Mouse (Mus musculus) megakaryocyte, embryonic 14.5 days (primary cell): ENCODE measurements around the gene Ccdc122. TPM values are rescaled to one million over a fixed set of nuclear protein-coding genes. Genes with fewer than 3 reads are reported as not detected.
"Not testable (repeated sequence)": the region's sequence is repeated elsewhere in the genome, so short reads cannot be mapped to it uniquely, and the experiment has no call there.

Experiments used
- H3K27me3 ChIP-seq: replicated peaks from 2 replicates; pipeline ENCODE3; 2012; ENCODE audit warnings: inconsistent platforms
- H3K36me3 ChIP-seq: replicated peaks from 2 replicates; pipeline ENCODE3; 2012; ENCODE audit warnings: low read length, inconsistent platforms, mixed read lengths
- H3K4me1 ChIP-seq: 2 replicates; pipeline ENCODE4 v1.6.1; 2012; ENCODE audit warnings: inconsistent platforms
- H3K4me3 ChIP-seq: replicated peaks from 2 replicates; pipeline ENCODE3; 2012; ENCODE audit warnings: moderate library complexity, mild to moderate bottlenecking, inconsistent platforms
- H3K9me3 ChIP-seq: 2 replicates; pipeline ENCODE4 v1.6.1; 2012; ENCODE audit warnings: inconsistent platforms
- FLI1 ChIP-seq: IDR thresholded peaks from 2 replicates; pipeline ENCODE4 v1.6.1; 2012; ENCODE audit warnings: low read length, inconsistent platforms, mixed read lengths
- GATA1 ChIP-seq: IDR thresholded peaks from 3 replicates; pipeline ENCODE4 v1.6.1; 2012; ENCODE audit warnings: mixed read lengths, low read length, inconsistent platforms, borderline replicate concordance
- polyA plus RNA-seq: library from polyadenylated mRNA; stranded (reverse); fragments of >175 nt; gene quantifications from 2 replicates; pipeline ENCODE4 v1.2.3, GENCODE M21; 2012; ENCODE audit warnings: low replicate concordance; ENCODE audit not compliant: insufficient read depth

The Ccdc122 gene
- polyA plus RNA-seq, 1 experiment: 1.2 TPM

DNA sequence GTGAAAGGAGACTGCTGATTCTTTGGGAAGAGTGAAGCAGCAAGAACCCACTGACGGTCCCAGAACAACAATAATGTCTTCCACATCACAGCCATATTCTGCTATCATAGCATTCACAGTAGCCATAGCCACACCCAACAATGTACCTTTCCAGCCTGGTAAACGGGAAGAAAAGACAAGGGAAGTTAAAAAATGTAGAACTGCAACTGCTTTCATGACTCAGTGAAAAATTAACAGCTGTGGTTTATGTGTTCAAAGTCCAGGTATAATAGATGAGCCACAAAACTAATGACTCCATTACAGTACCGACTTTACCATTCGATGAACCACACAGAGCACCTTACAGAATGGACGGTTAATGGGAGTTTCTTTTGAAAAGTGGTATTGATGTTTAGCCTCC lies 5.8 kb upstream of the Ccdc122 start:
- Histone ChIP-seq H3K27me3 (peaks cover 2% of the 10 kb centered on the region), H3K4me1 (peaks cover 16% of the 10 kb centered on the region), H3K9me3 (no peaks in the 10 kb centered on the region), H3K36me3 (no peaks in the 10 kb centered on the region), H3K4me3 (no peak overlapping the region)
- no peak for TF ChIP-seq FLI1
- no peak for TF ChIP-seq GATA1

GRCm38 (mm10) chr14:77032433-77032832 lies 4.1 kb upstream of the Ccdc122 start:
- Histone ChIP-seq H3K4me3 (no peak overlapping the region), H3K4me1 (peaks cover 27% of the 10 kb centered on the region), H3K9me3 (no peaks in the 10 kb centered on the region), H3K36me3 (no peaks in the 10 kb centered on the region), H3K27me3 (peaks cover 6% of the 10 kb centered on the region)
- TF ChIP-seq GATA1: no peak
- TF ChIP-seq FLI1: no peak

DNA sequence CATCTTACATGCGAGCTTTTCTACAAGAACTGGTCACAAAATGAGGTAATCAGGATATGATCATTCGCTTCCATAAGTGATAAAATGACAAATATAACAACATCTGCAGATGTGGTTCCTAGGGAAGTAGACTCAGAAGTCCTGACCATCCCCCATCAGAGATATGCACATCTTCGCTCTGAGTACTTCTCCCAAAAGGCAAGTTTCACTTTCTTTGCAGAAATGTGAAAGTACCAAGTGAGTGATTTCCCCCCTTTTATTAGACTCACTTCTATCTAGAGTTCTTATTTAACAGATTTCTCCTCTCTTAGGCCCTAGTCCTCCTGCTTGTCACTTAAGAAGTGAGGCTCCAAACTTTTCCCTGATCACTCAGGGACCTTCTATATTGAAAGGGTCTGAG lies 3.2 kb upstream of the Ccdc122 start:
- no peaks in the 10 kb centered on the region for H3K9me3 ChIP-seq
- H3K27me3 ChIP-seq: peaks cover 6% of the 10 kb centered on the region
- no peaks in the 10 kb centered on the region for H3K36me3 ChIP-seq
- TF ChIP-seq FLI1: no peak
- TF ChIP-seq GATA1: no peak
- H3K4me3 ChIP-seq: no peak overlapping the region
- H3K4me1 ChIP-seq: peaks cover 34% of the 10 kb centered on the region

DNA sequence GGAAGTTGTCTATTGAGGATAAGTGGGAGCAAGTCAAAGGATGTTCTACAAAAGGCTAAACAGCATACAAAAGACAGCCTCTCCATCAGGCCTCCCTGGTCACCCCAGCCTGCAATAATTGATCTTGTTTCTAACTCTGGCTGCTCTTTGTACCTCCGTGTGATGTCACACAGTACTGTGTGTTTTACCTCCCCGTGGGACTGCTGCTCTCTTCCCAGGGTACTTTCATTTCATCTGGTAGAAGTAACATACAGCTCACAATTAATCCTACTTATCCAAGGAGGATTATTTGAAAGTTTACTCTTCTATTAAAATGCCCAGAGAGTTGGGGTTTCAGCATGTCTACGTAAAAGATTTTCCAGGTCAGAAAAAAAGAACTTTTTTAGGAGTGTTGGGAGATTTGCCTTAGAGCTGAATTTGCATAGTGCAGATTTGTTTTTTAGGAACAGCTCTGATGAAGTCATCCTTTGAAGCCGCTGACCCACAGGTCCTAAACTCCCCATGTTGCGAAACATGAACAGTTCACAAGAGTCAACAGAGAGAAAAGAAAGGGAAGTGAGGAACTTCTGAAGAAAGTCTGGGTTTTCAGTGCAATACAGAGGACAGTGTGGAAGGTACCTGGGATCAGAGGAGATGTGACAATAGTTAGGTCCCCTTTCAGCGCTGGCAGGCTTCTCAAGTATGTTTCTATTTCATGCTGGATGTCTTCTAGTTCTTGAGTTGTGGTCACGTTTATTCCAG lies 2.2 kb upstream of the Ccdc122 start:
- Histone ChIP-seq H3K4me1 (peaks cover 32% of the 10 kb centered on the region), H3K27me3 (peaks cover 6% of the 10 kb centered on the region), H3K36me3 (no peaks in the 10 kb centered on the region), H3K9me3 (no peaks in the 10 kb centered on the region), H3K4me3 (peak overlapping the region; percentile 18)
- TF ChIP-seq FLI1 (no peak), GATA1 (no peak)

DNA sequence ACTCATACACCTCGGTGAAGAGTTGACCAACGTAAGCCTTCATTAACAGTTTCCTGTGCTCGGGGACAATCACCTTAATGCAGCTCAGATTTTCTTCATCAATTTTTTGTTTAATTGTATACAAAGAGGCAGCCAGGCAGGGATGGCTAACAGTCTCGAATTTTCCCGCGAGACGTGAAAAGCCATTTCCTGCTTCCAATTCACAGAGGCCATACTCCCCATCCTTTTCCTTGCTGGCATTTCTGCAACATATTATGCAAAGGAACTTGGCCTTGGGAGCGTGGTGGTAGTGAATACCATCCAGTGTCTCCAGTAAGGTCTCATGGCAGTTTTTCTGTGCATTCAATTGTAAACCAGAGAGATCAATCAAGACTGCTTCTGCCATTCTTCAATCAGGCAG lies 1.6 kb upstream of the Ccdc122 start:
- Histone ChIP-seq H3K36me3 (no peaks in the 10 kb centered on the region), H3K4me1 (peaks cover 27% of the 10 kb centered on the region), H3K4me3 (no peak overlapping the region), H3K9me3 (no peaks in the 10 kb centered on the region), H3K27me3 (peaks cover 6% of the 10 kb centered on the region)
- TF ChIP-seq GATA1 (no peak), FLI1 (no peak)

GRCm38 (mm10) chr14:77037330-77037729 lies 758 bp downstream of the Ccdc122 start:
- Histone ChIP-seq H3K36me3 (no peaks in the 10 kb centered on the region), H3K4me3 (peak overlapping the region; percentile 94), H3K4me1 (peaks cover 31% of the 10 kb centered on the region), H3K9me3 (no peaks in the 10 kb centered on the region), H3K27me3 (peaks cover 6% of the 10 kb centered on the region)
- TF ChIP-seq FLI1 (no peak), GATA1 (no peak)

GRCm38 (mm10) chr14:77037832-77038425 lies 1.4 kb downstream of the Ccdc122 start:
- no peak for TF ChIP-seq FLI1
- no peak for TF ChIP-seq GATA1
- Histone ChIP-seq H3K9me3 (no peaks in the 10 kb centered on the region), H3K27me3 (peaks cover 6% of the 10 kb centered on the region), H3K4me3 (no peak overlapping the region), H3K4me1 (peaks cover 31% of the 10 kb centered on the region), H3K36me3 (no peaks in the 10 kb centered on the region)

- no peaks in the 10 kb centered on the region for H3K36me3 ChIP-seq
- H3K9me3 ChIP-seq: peaks cover 9% of the 10 kb centered on the region
- TF ChIP-seq GATA1 (no peak), FLI1 (no peak)
- H3K4me1 ChIP-seq: no peaks in the 10 kb centered on the region
- H3K4me3 ChIP-seq: no peak overlapping the region
- H3K27me3 ChIP-seq: no peaks in the 10 kb centered on the region
Measured at GRCm38 (mm10) chr14:77053288-77053687, 16.7 kb downstream of the Ccdc122 start.

DNA sequence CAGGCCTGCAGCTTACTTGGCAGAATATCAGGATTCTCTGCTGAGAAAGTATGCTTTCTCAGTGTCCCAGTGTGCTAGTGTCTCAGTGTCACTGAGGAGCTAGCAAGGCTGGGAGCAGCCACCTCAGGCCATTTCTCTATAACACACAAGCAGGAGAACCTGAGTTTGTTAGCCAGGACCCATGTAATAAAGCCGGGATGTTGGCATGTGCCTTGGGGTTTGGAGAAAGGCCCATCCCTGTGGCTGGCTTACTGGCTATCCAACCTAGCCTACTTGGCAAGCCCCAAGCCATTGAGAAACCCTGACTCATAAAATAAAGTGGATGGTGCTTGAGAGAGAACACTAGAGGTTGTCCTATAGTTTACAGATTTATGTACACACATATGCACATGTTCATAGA lies 32.8 kb downstream of the Ccdc122 start:
- no peak for TF ChIP-seq GATA1
- no peak for TF ChIP-seq FLI1
- Histone ChIP-seq H3K4me3 (no peak overlapping the region), H3K27me3 (no peaks in the 10 kb centered on the region), H3K9me3 (no peaks in the 10 kb centered on the region), H3K36me3 (no peaks in the 10 kb centered on the region), H3K4me1 (no peaks in the 10 kb centered on the region)

DNA sequence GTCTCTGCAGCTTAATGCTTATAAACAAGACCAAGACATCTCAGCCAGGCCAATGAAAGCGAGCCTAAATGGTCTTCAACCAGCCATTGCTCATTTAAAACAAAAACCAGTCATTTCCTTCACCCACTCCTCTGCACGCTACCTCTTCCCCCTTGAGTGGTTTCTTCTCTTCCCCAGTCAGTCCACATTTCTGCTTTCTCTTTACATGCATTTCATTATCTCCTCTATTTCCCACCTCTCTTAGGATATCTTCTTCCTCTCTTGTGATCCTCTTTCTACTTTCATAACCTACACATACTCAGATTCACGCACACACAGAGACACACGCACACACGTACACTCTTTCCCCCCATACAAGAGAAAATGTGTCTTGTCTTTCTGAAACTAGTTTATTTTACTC lies 44.7 kb downstream of the Ccdc122 start:
- no peaks in the 10 kb centered on the region; the same call in 1 of the 2 replicates for H3K4me1 ChIP-seq
- TF ChIP-seq FLI1: no peak
- TF ChIP-seq GATA1: no peak
- no peaks in the 10 kb centered on the region for H3K36me3 ChIP-seq
- no peak overlapping the region for H3K4me3 ChIP-seq
- peaks cover 3% of the 10 kb centered on the region for H3K27me3 ChIP-seq
- H3K9me3 ChIP-seq: no peaks in the 10 kb centered on the region

GRCm38 (mm10) chr14:77100285-77100684 lies 63.7 kb downstream of the Ccdc122 start:
- Histone ChIP-seq H3K4me1 (no peaks in the 10 kb centered on the region), H3K27me3 (peaks cover 2% of the 10 kb centered on the region), H3K4me3 (no peak overlapping the region), H3K9me3 (no peaks in the 10 kb centered on the region), H3K36me3 (no peaks in the 10 kb centered on the region)
- TF ChIP-seq FLI1 (no peak), GATA1 (no peak)

DNA sequence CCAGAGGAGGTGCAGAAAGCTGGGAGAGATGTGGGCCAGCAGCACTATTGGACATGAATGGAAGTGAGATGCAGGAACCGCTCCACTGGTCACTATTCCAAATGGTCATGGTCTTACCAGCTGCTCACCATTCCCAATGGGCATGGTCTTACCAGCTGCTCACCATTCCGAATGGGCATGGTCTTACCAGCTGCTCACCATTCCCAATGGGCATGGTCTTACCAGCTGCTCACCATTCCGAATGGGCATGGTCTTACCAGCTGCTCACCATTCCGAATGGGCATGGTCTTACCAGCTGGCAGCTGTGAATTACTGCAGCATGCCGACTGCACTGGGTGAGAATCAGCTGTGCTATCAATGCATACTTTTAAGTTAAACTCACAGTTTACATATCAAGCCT lies 74.0 kb downstream of the Ccdc122 start:
- H3K4me1 ChIP-seq, H3K9me3 ChIP-seq, H3K27me3 ChIP-seq, H3K4me3 ChIP-seq, H3K36me3 ChIP-seq: not testable (repeated sequence)
